Mouse (Mus musculus) ES-E14 (cell line): ENCODE data around the gene Pkmyt1. TPM values are rescaled to one million over a fixed set of nuclear protein-coding genes. Genes with fewer than 3 reads are reported as not detected.

ENCODE experiments used
- DNase-seq: peaks from one replicate; pipeline ENCODE4 v3.0.0-alpha.2; 2013; ENCODE audit warnings: low read depth, low spot score
- H3K27ac ChIP-seq: 2 replicates; pipeline ENCODE4 v1.5.1; 2012; ENCODE audit warnings: low read depth, mild to moderate bottlenecking, low read length, moderate library complexity, mixed read lengths; ENCODE audit not compliant: poor library complexity, insufficient read depth, severe bottlenecking
- H3K36me3 ChIP-seq: 2 replicates; pipeline ENCODE4 v1.6.1; 2012; ENCODE audit warnings: mild to moderate bottlenecking, low read length, moderate library complexity, mixed read lengths; ENCODE audit not compliant: control insufficient read depth, poor library complexity, insufficient read depth, severe bottlenecking
- H3K4me1 ChIP-seq, 2 experiments: fragments of 150-350 bp in 1 of 2; sonication (generic) in 1 of 2; 2 replicates each; pipeline ENCODE4 v1.6.1; 2012; ENCODE audit warnings: low read length in 2 of 2, mild to moderate bottlenecking in 1 of 2, mixed read lengths in 1 of 2; ENCODE audit not compliant: control insufficient read depth in 2 of 2, insufficient read depth in 2 of 2, poor library complexity in 1 of 2
- H3K4me3 ChIP-seq, 2 experiments: fragments of 150-350 bp in 1 of 2; sonication (generic) in 1 of 2; 2 replicates each; pipeline ENCODE4 v1.5.1; 2012; ENCODE audit warnings: low read length in 2 of 2, low read depth in 1 of 2, mild to moderate bottlenecking in 1 of 2, mixed read lengths in 1 of 2; ENCODE audit not compliant: insufficient read depth in 1 of 2, poor library complexity in 1 of 2, severe bottlenecking in 1 of 2
- H3K9ac ChIP-seq: 2 replicates; pipeline ENCODE4 v1.6.1; 2012; ENCODE audit warnings: low read depth, mild to moderate bottlenecking, low read length, mixed read lengths; ENCODE audit not compliant: poor library complexity, insufficient read depth, severe bottlenecking
- H3K9me3 ChIP-seq: fragments of 150-350 bp; sonication (generic); 2 replicates; pipeline ENCODE4 v1.6.1; 2012; ENCODE audit warnings: low read depth, mild to moderate bottlenecking, low read length; ENCODE audit not compliant: control insufficient read depth, insufficient read depth
- CHD2 ChIP-seq: IDR thresholded peaks from 2 replicates; pipeline ENCODE4 v1.6.1; 2014; ENCODE audit warnings: mild to moderate bottlenecking, low read depth, low read length, inconsistent platforms
- HCFC1 ChIP-seq: IDR thresholded peaks from 2 replicates; pipeline ENCODE4 v1.6.1; 2012; ENCODE audit warnings: low read length, inconsistent platforms, borderline replicate concordance; ENCODE audit not compliant: insufficient read depth
- MAFK ChIP-seq: IDR thresholded peaks from 2 replicates; pipeline ENCODE4 v1.6.1; 2014; ENCODE audit warnings: mild to moderate bottlenecking, low read depth, low read length, inconsistent platforms; ENCODE audit not compliant: insufficient read depth
- ZC3H11A ChIP-seq: IDR thresholded peaks from 2 replicates; pipeline ENCODE4 v1.6.1; 2012; ENCODE audit warnings: low read depth, mild to moderate bottlenecking, inconsistent platforms, low read length, borderline replicate concordance
- ZNF384 ChIP-seq: IDR thresholded peaks from 2 replicates; pipeline ENCODE4 v1.6.1; 2012; ENCODE audit warnings: low read depth, low read length, inconsistent platforms
- in situ Hi-C, 2 experiments: fragments of 600-800 bp; cut with MboI; formaldehyde crosslinking; loops; one replicate each; pipeline ENCODE4 v1.15.1; 2025; ENCODE audit warnings: low sequenced_read_pairs in 2 of 2, inconsistent platforms in 1 of 2; ENCODE audit not compliant: unreplicated experiment in 2 of 2
- total RNA-seq: library from RNA; depleted of rRNA; stranded (reverse); fragments of 300-350 nt; gene quantifications from 2 replicates; pipeline ENCODE4 v1.2.3, GENCODE M21; 2012

The Pkmyt1 gene
- total RNA-seq, 1 experiment, result 24.1 TPM

DNA sequence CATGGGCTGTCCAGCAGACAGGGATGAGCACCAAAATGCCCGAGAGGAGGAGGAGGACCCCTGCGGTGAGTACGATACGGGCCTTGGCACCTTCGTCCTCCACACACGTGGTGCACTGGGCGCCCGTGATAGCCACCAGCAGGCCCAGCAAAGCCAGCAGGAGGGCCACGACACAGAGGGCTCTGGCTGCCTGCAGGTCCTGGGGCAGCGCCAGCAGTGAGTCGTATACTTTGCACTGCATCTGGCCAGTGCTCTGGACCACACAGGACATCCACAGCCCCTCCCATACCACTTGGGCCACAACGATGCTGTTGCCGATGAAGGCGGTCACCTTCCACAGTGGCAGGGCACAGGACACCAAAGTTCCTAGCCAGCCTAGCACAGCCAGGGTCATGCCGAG lies 42.9 kb upstream of the Pkmyt1 start:
- Histone ChIP-seq H3K27ac (no peak overlapping the region), H3K9me3 (no peaks in the 10 kb centered on the region), H3K4me3 (peak overlapping the region; percentile 18 to 49), H3K36me3 (peaks cover 6% of the 10 kb centered on the region; the same call in 1 of the 2 replicates), H3K9ac (peak overlapping the region; percentile 26; the same call in 1 of the 2 replicates), H3K4me1 (peaks cover 5 to 37% of the 10 kb centered on the region in 2 experiments)
- TF ChIP-seq HCFC1, result no peak
- no peak for TF ChIP-seq ZNF384
- no peak for TF ChIP-seq MAFK
- TF ChIP-seq ZC3H11A, result no peak
- no peak for TF ChIP-seq CHD2
- in situ Hi-C loops, result no loop called here
- no peak for DNase-seq

DNA sequence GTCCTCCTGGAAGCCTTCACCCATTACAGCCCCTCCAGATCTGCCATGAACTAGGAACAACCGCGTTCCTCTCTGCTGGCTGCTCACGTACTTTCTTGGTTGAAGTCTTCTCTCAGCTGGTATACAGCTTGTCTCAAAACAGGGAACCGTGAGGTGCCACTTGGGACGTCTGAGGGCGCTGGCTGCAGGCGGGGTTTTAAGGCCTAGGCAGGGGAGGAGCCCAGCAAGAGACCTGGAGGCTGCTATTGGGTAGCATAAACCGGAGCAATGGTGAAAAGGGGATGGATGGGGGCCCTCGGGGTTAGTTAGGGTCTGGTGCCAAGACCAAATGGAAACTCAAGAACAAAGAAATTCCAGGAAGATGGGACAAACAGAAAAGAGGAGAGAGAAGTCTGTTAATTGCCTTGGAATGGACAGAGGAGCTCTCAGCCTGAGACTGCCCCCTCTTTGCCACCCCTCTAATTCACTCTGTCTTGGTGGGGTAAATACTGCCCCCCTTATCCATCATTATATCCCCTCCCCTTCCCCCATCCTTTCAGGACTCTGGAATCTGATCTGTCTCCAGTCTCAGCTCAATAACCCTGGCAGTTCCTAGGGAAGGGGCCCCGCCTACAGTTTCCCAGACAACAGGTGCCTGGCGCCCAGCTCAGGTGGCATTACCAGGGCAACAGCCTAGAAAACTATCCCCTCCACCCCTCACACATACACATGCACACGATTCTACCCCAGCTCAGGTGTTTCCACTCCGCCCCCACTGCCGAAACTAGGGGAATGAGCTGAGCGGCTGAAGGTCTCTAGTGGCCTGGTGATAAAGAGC lies 42.1 kb upstream of the Pkmyt1 start, which contains the start of gene Cldn9:
Gene Cldn9 (minus strand): TSS at position 171 of the 817 bp plus-strand sequence.
- no peak for DNase-seq
- Histone ChIP-seq H3K9ac (peak within 1 kb of the TSS; percentile 26; the same call in 1 of the 2 replicates), H3K4me3 (peak within 1 kb of the TSS; percentile 18 to 49), H3K36me3 (peaks cover 6% of the 10 kb centered on the region; the same call in 1 of the 2 replicates), H3K9me3 (no peaks in the 10 kb centered on the region), H3K4me1 (peaks cover 5 to 35% of the 10 kb centered on the region in 2 experiments), H3K27ac (no peak within 1 kb of the TSS)
- in situ Hi-C loops, result no loop called here
- TF ChIP-seq MAFK (no peak), CHD2 (no peak), HCFC1 (no peak), ZC3H11A (no peak), ZNF384 (no peak)

DNA sequence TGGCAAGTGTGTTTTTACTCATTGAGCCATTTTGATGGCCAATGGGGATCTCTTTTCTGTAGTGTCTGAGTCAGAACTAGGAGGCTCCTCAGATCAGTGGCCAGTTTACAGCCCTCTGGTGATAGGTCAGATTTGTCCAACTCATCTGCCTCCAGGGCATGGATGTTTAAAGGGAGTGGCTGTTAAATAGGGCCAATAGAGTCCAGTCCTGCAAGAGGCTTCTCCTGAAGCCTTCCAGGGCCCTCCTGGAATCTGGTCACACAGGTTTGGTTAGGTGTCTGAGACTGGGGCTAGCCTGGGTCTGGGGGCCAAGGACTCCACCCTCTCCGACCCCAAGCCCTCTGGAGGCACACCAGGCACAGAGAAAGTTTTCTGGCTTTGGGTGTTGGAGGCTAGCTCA lies 31.6 kb upstream of the Pkmyt1 start:
- Histone ChIP-seq H3K9ac (no peak overlapping the region), H3K4me1 (peaks cover 2 to 27% of the 10 kb centered on the region in 2 experiments; a peak in 3 of 4 replicates), H3K9me3 (no peaks in the 10 kb centered on the region), H3K27ac (peak overlapping the region; percentile 64; the same call in 1 of the 2 replicates), H3K36me3 (no peaks in the 10 kb centered on the region), H3K4me3 (no peak overlapping the region)
- TF ChIP-seq MAFK, result no peak
- TF ChIP-seq HCFC1, result no peak
- TF ChIP-seq ZC3H11A, result no peak
- TF ChIP-seq CHD2, result no peak
- TF ChIP-seq ZNF384, result no peak
- DNase-seq, result no peak
- in situ Hi-C loops, result no loop called here

DNA sequence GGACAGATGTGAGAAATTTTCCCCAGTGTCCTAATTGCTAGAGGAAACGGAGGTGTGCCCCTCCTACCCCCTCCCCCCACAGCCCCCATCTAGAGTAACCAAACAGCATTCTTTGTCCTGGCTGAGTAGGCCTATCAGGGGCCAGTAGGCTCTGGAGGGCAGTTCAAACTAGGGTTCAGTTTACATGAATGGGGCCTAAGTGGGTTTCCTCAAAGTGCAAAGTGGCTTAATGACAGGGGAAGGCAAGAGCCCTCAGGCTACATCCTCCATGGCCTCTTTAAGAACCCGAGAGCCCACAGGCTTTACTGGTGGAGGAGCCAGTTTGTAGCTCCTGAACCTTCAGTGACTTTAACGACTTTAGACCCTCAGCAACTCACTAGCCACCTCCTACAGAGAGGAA lies 30.3 kb upstream of the Pkmyt1 start:
- no peaks in the 10 kb centered on the region for H3K36me3 ChIP-seq
- no peak for DNase-seq

More for the DNA sequence above, 30.3 kb upstream of the Pkmyt1 start:
- H3K4me3 ChIP-seq, result no peak overlapping the region
- in situ Hi-C loops, result no loop called here
- no peak overlapping the region for H3K9ac ChIP-seq
- peak overlapping the region; percentile 53 for H3K27ac ChIP-seq
- no peaks in the 10 kb centered on the region for H3K9me3 ChIP-seq
- TF ChIP-seq HCFC1 (no peak), ZC3H11A (no peak), MAFK (no peak)
- peaks cover 2 to 27% of the 10 kb centered on the region in 2 experiments; a peak in 3 of 4 replicates for H3K4me1 ChIP-seq
